Mouse (Mus musculus) midbrain, embryonic 12.5 days (tissue): ENCODE data around the gene Hsd3b5. TPM values are rescaled to one million over a fixed set of nuclear protein-coding genes. Genes with fewer than 3 reads are reported as not detected.
"Not testable (repeated sequence)": the region's sequence is repeated elsewhere in the genome, so short reads cannot be mapped to it uniquely, and the experiment has no call there.

ENCODE experiments used
- ATAC-seq: fragments of 200-750 bp; cut with Nextera tagmentation; 2 replicates; pipeline ENCODE4 v1.8.0; 2017; ENCODE audit warnings: low read depth, moderate TSS enrichment, moderate library complexity; ENCODE audit not compliant: low FRiP score
- H3K27ac ChIP-seq: fragments of 300-500 bp; sonication (generic); replicated peaks from 2 replicates; pipeline ENCODE4 v1.5.1; 2016; ENCODE audit warnings: mild to moderate bottlenecking
- H3K27me3 ChIP-seq: fragments of 300-500 bp; sonication (generic); 2 replicates; pipeline ENCODE4 v1.6.1; 2016; ENCODE audit warnings: mild to moderate bottlenecking
- H3K36me3 ChIP-seq: fragments of 300-500 bp; sonication (generic); 2 replicates; pipeline ENCODE4 v1.6.1; 2016
- H3K4me1 ChIP-seq: fragments of 300-500 bp; sonication (generic); 2 replicates; pipeline ENCODE4 v1.6.1; 2016
- H3K4me2 ChIP-seq: fragments of 300-500 bp; sonication (generic); replicated peaks from 2 replicates; pipeline ENCODE4 v1.6.1; 2016; ENCODE audit warnings: mild to moderate bottlenecking, moderate library complexity
- H3K4me3 ChIP-seq: fragments of 300-500 bp; sonication (generic); 2 replicates; pipeline ENCODE4 v1.5.1; 2016; ENCODE audit warnings: mild to moderate bottlenecking
- H3K9ac ChIP-seq: fragments of 300-500 bp; sonication (generic); replicated peaks from 2 replicates; pipeline ENCODE4 v1.6.1; 2016; ENCODE audit warnings: mild to moderate bottlenecking, moderate library complexity
- H3K9me3 ChIP-seq: fragments of 300-500 bp; sonication (generic); 2 replicates; pipeline ENCODE4 v1.6.1; 2016; ENCODE audit warnings: mild to moderate bottlenecking
- WGBS: fragments of 180-500 bp; shearing (Covaris S2); methylation state at CpG from one replicate; pipeline ENCODE4 v1.1.7; 2016; 5-methylcytosine and 5-hydroxymethylcytosine counted together
- polyA plus RNA-seq: library from polyadenylated mRNA; unstranded; fragments of >200 nt; fragmentation: Nextera tagmentation; extraction: Ambion mirVana; gene quantifications from 2 replicates; pipeline ENCODE4 v1.2.1, GENCODE M21; 2016

Gene Hsd3b5
- polyA plus RNA-seq: not detected in 2 replicates

DNA sequence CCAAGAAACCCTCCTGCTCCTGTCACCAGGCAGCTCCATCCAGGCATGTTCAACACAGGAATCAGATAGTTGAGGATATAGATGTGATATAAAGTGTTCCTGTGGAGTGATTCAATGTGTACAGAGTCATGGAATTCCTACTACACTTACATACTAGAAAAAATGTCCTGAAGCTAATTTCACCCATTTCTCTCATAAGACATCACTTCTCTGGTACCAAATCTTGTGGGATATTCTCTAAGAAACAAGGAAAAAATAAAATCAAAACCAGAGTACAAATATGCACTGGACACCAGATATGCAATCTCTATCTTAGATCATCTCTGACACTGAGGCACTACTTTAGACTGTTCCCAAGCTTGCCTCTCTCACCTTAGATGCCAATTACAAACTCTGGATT, at the start of gene Hsd3b5:
Hsd3b5 (minus strand) TSS at position 101 of the 400 bp plus-strand sequence.
- H3K27me3 ChIP-seq: no peaks in the 10 kb centered on the region
- H3K27ac ChIP-seq: no peak within 1 kb of the TSS
- H3K4me3 ChIP-seq: no peak within 1 kb of the TSS
- H3K9ac ChIP-seq: no peak within 1 kb of the TSS
- H3K36me3 ChIP-seq: no peaks in the 10 kb centered on the region
- no peaks in the 10 kb centered on the region for H3K4me1 ChIP-seq
- H3K9me3 ChIP-seq: no peaks in the 10 kb centered on the region
- no peak within 1 kb of the TSS for H3K4me2 ChIP-seq
- ATAC-seq: no peak

GRCm38 (mm10) chr3:98635145-98635544, 5.1 kb upstream of the Hsd3b5 start:
- no peak for ATAC-seq
- no peaks in the 10 kb centered on the region for H3K9me3 ChIP-seq

DNA sequence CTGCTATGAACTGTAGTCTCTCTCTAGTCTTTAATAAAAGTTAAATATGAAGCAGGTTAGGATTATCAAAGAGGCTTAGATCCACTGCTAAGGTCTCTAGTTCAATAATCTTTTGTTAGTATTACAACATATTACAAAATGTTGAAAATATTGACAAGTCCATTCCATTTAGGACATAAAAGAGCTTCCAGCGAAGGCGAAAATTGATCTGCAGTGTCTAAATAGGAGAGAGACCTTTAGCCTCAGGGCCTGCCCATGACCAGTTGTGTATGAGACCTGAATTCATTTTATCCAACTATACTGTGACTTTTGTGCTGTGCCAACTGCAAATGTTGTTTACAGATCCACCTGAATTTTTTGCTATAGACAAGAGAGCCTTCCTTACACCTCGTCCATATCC, 419 bp downstream of the Hsd3b5 start:
- H3K9me3 ChIP-seq: no peaks in the 10 kb centered on the region
- no peaks in the 10 kb centered on the region for H3K4me1 ChIP-seq
- no peak overlapping the region for H3K4me3 ChIP-seq
- no peak overlapping the region for H3K4me2 ChIP-seq
- WGBS: 86% methylated on average over 3 of the region's 3 CpGs
- no peaks in the 10 kb centered on the region for H3K36me3 ChIP-seq
- no peak overlapping the region for H3K9ac ChIP-seq
- no peaks in the 10 kb centered on the region for H3K27me3 ChIP-seq
- no peak overlapping the region for H3K27ac ChIP-seq
- ATAC-seq: no peak

More at GRCm38 (mm10) chr3:98635145-98635544, 5.1 kb upstream of the Hsd3b5 start:
- 93% methylated on average over 1 of the region's 1 CpGs for WGBS
- H3K27ac ChIP-seq: no peak overlapping the region
- H3K4me1 ChIP-seq: no peaks in the 10 kb centered on the region
- no peaks in the 10 kb centered on the region for H3K27me3 ChIP-seq
- no peak overlapping the region for H3K9ac ChIP-seq
- H3K4me2 ChIP-seq: no peak overlapping the region
- no peaks in the 10 kb centered on the region for H3K36me3 ChIP-seq
- no peak overlapping the region for H3K4me3 ChIP-seq

GRCm38 (mm10) chr3:98616786-98617185, 13.3 kb downstream of the Hsd3b5 start:
- H3K4me3 ChIP-seq, H3K4me1 ChIP-seq, H3K9me3 ChIP-seq, H3K27me3 ChIP-seq, H3K36me3 ChIP-seq, H3K4me2 ChIP-seq, H3K27ac ChIP-seq, ATAC-seq, H3K9ac ChIP-seq: not testable (repeated sequence)
- 67% methylated on average over 1 of the region's 1 CpGs for WGBS

GRCm38 (mm10) chr3:98616244-98616643, 13.8 kb downstream of the Hsd3b5 start:
- not testable (repeated sequence) for H3K4me1 ChIP-seq, H3K4me2 ChIP-seq, H3K27ac ChIP-seq, H3K9ac ChIP-seq, H3K36me3 ChIP-seq, H3K9me3 ChIP-seq, H3K27me3 ChIP-seq, H3K4me3 ChIP-seq
- 17% methylated on average over 2 of the region's 2 CpGs for WGBS
- 0 out of 2 replicates have a peak, but pooled peaks have one; percentile 23 for ATAC-seq

DNA sequence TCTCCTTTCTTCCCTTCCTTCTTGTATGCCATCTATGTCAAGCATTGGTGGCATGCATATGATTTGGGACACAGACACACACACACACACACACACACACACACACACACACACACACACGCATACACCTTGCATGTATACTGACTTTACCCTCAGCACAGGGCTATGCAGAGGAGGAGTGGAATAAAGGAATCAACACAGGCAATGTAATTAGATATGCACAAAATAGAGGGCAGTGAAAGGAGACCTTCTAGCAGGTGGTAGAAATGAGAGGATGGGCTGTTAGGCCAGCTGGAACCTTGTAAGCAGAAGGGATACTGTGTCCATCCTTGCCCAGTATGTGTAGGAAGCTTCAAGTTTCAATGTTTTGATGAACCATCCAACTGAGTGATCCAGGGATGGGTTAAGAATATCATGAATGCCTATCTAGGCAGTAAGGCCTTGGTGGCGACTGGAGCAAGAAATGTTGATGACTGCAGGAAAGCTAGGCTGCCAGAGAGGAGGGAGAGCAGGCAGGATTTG, 15.6 kb downstream of the Hsd3b5 start:
- not testable (repeated sequence) for H3K9ac ChIP-seq, H3K9me3 ChIP-seq, ATAC-seq, H3K4me2 ChIP-seq, H3K27ac ChIP-seq, H3K4me3 ChIP-seq, H3K27me3 ChIP-seq, H3K4me1 ChIP-seq, H3K36me3 ChIP-seq
- WGBS: 64% methylated on average over 2 of the region's 2 CpGs

GRCm38 (mm10) chr3:98613963-98614362, 16.1 kb downstream of the Hsd3b5 start:
- Histone ChIP-seq H3K4me3 (no peak overlapping the region), H3K9ac (no peak overlapping the region), H3K4me2 (no peak overlapping the region), H3K27me3 (no peaks in the 10 kb centered on the region), H3K9me3 (no peaks in the 10 kb centered on the region), H3K4me1 (no peaks in the 10 kb centered on the region), H3K27ac (no peak overlapping the region), H3K36me3 (no peaks in the 10 kb centered on the region)
- ATAC-seq: 0 out of 2 replicates have a peak, but pooled peaks have one; percentile 44

- not testable (repeated sequence) for H3K27ac ChIP-seq, H3K9me3 ChIP-seq, H3K27me3 ChIP-seq, H3K4me3 ChIP-seq, H3K36me3 ChIP-seq, H3K4me2 ChIP-seq, H3K9ac ChIP-seq, H3K4me1 ChIP-seq, ATAC-seq
These were observed 16.5 kb downstream of the Hsd3b5 start for GRCm38 (mm10) chr3:98613540-98613939.

DNA sequence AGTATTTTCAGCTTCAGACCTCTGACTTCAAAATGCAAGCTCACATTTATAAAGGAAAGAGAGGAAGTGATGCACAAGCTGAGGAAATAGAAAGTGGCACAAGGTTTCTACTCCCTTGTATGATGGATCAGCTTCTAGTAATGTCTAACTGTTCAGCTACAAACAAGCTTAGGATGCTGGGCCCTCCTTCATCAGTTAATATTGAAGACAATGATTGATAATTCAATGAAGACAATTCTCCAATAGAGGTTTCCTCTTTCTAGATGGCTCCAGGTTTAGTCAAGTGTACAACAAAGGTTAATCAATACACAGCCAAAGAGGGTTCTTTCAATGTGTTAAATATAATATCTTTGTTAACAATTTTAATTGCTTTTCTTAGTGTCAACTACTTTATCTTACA, 41.3 kb downstream of the Hsd3b5 start, which contains the start of gene Gm10681:
Gm10681 (minus strand) TSS at position 101 of the 400 bp plus-strand sequence.
- no peak for ATAC-seq
- H3K9me3 ChIP-seq: no peaks in the 10 kb centered on the region
- H3K27me3 ChIP-seq: no peaks in the 10 kb centered on the region
- H3K36me3 ChIP-seq: no peaks in the 10 kb centered on the region
- H3K9ac ChIP-seq: no peak within 1 kb of the TSS
- H3K4me3 ChIP-seq: no peak within 1 kb of the TSS
- H3K4me1 ChIP-seq: no peaks in the 10 kb centered on the region
- no peak within 1 kb of the TSS for H3K27ac ChIP-seq
- no peak within 1 kb of the TSS for H3K4me2 ChIP-seq

DNA sequence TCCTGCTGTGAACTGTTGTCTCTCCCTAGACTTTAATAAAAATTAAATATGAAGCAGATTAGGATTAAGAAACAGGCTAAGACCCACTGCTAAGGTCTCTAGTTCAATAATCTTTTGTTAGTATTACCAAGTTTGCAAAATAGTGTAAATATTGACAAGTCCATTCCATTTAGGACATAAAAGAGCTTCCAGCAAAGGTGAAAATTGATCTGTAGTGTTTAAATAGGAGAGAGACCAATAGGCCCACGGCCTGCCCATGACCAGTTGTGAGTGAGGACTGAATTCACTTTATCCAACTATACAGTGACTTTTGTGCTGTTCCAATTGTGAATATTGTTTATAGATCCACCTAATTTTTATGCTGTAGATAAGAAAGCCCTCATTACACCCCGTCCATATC, 42.3 kb downstream of the Hsd3b5 start:
- Histone ChIP-seq H3K9ac (no peak overlapping the region), H3K4me1 (no peaks in the 10 kb centered on the region), H3K27ac (no peak overlapping the region), H3K4me3 (no peak overlapping the region), H3K4me2 (no peak overlapping the region), H3K36me3 (no peaks in the 10 kb centered on the region), H3K9me3 (no peaks in the 10 kb centered on the region), H3K27me3 (no peaks in the 10 kb centered on the region)
- no peak for ATAC-seq
- WGBS: 87% methylated on average over 2 of the region's 2 CpGs

DNA sequence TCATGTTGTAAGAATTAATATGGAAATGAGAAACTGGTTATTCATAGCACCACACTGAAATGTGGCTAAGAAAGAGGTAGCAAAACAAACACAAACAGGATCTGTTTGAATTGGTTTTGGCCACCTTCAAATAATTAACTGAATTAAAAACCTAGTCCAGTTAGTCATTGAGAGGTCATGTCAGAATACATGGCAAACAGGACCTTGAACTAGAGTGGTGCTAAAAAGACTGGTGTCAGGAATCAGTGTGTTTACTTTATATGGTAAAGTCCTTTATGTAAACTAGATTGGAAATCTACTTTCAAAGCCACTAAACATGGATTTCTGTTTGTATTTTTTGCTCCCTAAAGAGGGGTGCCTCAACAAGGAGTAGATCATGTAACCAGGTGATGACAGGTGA, 47.4 kb downstream of the Hsd3b5 start:
- ATAC-seq, H3K36me3 ChIP-seq, H3K27me3 ChIP-seq, H3K4me1 ChIP-seq, H3K4me2 ChIP-seq, H3K27ac ChIP-seq, H3K9ac ChIP-seq, H3K4me3 ChIP-seq, H3K9me3 ChIP-seq: not testable (repeated sequence)

- no CpG with 5 or more reads among the region's 1 CpGs for WGBS
- not testable (repeated sequence) for ATAC-seq, H3K27ac ChIP-seq, H3K9me3 ChIP-seq, H3K4me3 ChIP-seq, H3K36me3 ChIP-seq, H3K4me2 ChIP-seq, H3K27me3 ChIP-seq, H3K4me1 ChIP-seq, H3K9ac ChIP-seq
These were observed 47.9 kb downstream of the Hsd3b5 start for GRCm38 (mm10) chr3:98582202-98582601.

- H3K27ac ChIP-seq, ATAC-seq, H3K36me3 ChIP-seq, H3K27me3 ChIP-seq, H3K4me3 ChIP-seq, H3K4me2 ChIP-seq, H3K4me1 ChIP-seq, H3K9ac ChIP-seq, H3K9me3 ChIP-seq: not testable (repeated sequence)
- WGBS: 86% methylated on average over 1 of the region's 1 CpGs
These were observed 49.0 kb downstream of the Hsd3b5 start for GRCm38 (mm10) chr3:98581024-98581423.
